Mouse (Mus musculus) limb, embryonic 14.5 days (tissue): ENCODE results near the gene Bbs9. TPM values are rescaled to one million over a fixed set of nuclear protein-coding genes. Genes with fewer than 3 reads are reported as not detected.
"Not testable (repeated sequence)": the region's sequence is repeated elsewhere in the genome, so short reads cannot be mapped to it uniquely, and the experiment has no call there.

ENCODE experiments used
- ATAC-seq: fragments of 200-750 bp; cut with Nextera tagmentation; 2 replicates; pipeline ENCODE4 v1.8.0; 2017; ENCODE audit warnings: low read depth, moderate number of reproducible peaks, moderate TSS enrichment; ENCODE audit not compliant: low FRiP score
- DNase-seq: peaks from one replicate; pipeline ENCODE4 v3.0.0-alpha.2; 2015; ENCODE audit warnings: low spot score
- H3K27ac ChIP-seq: fragments of 300-500 bp; sonication (generic); replicated peaks from 2 replicates; pipeline ENCODE4 v1.5.1; 2014; ENCODE audit warnings: low read depth, mild to moderate bottlenecking, low read length, moderate library complexity, mixed read lengths
- H3K27me3 ChIP-seq: fragments of 300-500 bp; sonication (generic); 2 replicates; pipeline ENCODE4 v1.6.1; 2014; ENCODE audit warnings: low read length, mixed read lengths; ENCODE audit not compliant: control insufficient read depth, insufficient read depth
- H3K36me3 ChIP-seq: fragments of 300-500 bp; sonication (generic); 2 replicates; pipeline ENCODE4 v1.6.1; 2014; ENCODE audit warnings: mild to moderate bottlenecking, low read length, moderate library complexity, mixed read lengths; ENCODE audit not compliant: control insufficient read depth, insufficient read depth
- H3K4me1 ChIP-seq: fragments of 300-500 bp; sonication (generic); 2 replicates; pipeline ENCODE4 v1.6.1; 2014; ENCODE audit warnings: antibody characterized with exemption, low read length, mixed read lengths; ENCODE audit not compliant: control insufficient read depth, insufficient read depth
- H3K4me2 ChIP-seq: fragments of 300-500 bp; sonication (generic); replicated peaks from 2 replicates; pipeline ENCODE4 v1.6.1; 2014; ENCODE audit warnings: low read depth, mild to moderate bottlenecking, low read length, moderate library complexity; ENCODE audit not compliant: severe bottlenecking
- H3K4me3 ChIP-seq: fragments of 300-500 bp; sonication (generic); replicated peaks from 2 replicates; pipeline ENCODE4 v1.5.1; 2014; ENCODE audit warnings: low read length
- H3K9ac ChIP-seq: fragments of 300-500 bp; sonication (generic); 2 replicates; pipeline ENCODE4 v1.6.1; 2014; ENCODE audit warnings: mild to moderate bottlenecking, low read depth, low read length, moderate library complexity; ENCODE audit not compliant: severe bottlenecking
- H3K9me3 ChIP-seq: fragments of 300-500 bp; sonication (generic); 2 replicates; pipeline ENCODE4 v1.6.1; 2016; ENCODE audit warnings: low read length; ENCODE audit not compliant: control insufficient read depth
- POLR2A ChIP-seq: fragments of 200-500 bp; IDR thresholded peaks from 2 replicates; pipeline ENCODE4 v1.8.0; 2012; ENCODE audit warnings: inconsistent platforms, mild to moderate bottlenecking, moderate library complexity, borderline replicate concordance; ENCODE audit not compliant: insufficient read depth, insufficient read length; ENCODE audit errors: extremely low read depth
- WGBS: fragments of 180-500 bp; shearing (Covaris S2); extraction: QIAGEN DNeasy Blood & Tissue Kit; methylation state at CpG from one replicate; pipeline ENCODE4 v1.1.7; 2014; 5-methylcytosine and 5-hydroxymethylcytosine counted together
- polyA plus RNA-seq, 2 experiments: library from polyadenylated mRNA; depleted of rRNA in 1 of 2; stranded (reverse) in 1 of 2; unstranded in 1 of 2; fragments of >200 nt; fragmentation: Nextera tagmentation in 1 of 2; extraction: Ambion mirVana in 1 of 2; gene quantifications; 2 replicates each; pipeline versions ENCODE4 v1.2.1 to v1.2.3; 2012 to 2014

Gene Bbs9
- polyA plus RNA-seq, 2 experiments = 12.7 to 15.7 TPM

DNA sequence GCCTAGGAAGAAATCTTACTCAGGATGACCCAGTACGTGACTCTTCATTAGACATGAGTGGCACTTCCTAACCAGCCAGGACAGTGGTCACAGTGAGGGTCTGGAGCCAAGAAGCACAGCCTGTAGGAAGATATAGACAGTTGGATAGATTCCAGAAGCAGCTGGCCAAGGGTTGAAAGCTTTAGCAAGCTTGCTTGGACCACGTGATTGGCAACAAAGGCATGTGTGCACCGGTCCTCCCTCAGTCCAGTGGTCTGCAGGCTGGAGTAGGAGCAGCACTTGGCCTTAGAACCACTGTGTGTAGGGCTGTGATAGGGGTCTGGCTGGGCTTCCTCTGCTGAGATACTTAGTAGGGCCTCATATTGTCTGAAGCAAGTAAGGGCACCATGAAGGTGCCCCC lies 237.2 kb downstream of the Bbs9 start:
- Histone ChIP-seq H3K27ac (no peak overlapping the region), H3K9ac (no peak overlapping the region), H3K4me1 (peaks cover 14% of the 10 kb centered on the region; the same call in 1 of the 2 replicates), H3K4me3 (no peak overlapping the region), H3K27me3 (no peaks in the 10 kb centered on the region), H3K9me3 (no peaks in the 10 kb centered on the region), H3K4me2 (no peak overlapping the region), H3K36me3 (no peaks in the 10 kb centered on the region)
- no peak for TF ChIP-seq POLR2A
- 75% methylated on average over 3 of the region's 3 CpGs for WGBS
- DNase-seq = no peak
- ATAC-seq = no peak

GRCm38 (mm10) chr9:22713286-22713685 lies 237.8 kb downstream of the Bbs9 start:
- H3K36me3 ChIP-seq, H3K27me3 ChIP-seq, H3K4me2 ChIP-seq, H3K9me3 ChIP-seq, H3K9ac ChIP-seq, H3K4me3 ChIP-seq, H3K27ac ChIP-seq: not testable (repeated sequence)
- 36% methylated on average over 4 of the region's 4 CpGs for WGBS
- H3K4me1 ChIP-seq = peaks cover 14% of the 10 kb centered on the region; the same call in 1 of the 2 replicates
- ATAC-seq (peak; percentile 10; the same call in 1 of the 2 replicates), DNase-seq (peak; percentile 47)

- no peak for ATAC-seq
- Histone ChIP-seq H3K4me1 (no peaks in the 10 kb centered on the region; the same call in 1 of the 2 replicates), H3K27me3 (no peaks in the 10 kb centered on the region), H3K9ac (no peak overlapping the region), H3K4me2 (no peak overlapping the region), H3K4me3 (no peak overlapping the region), H3K9me3 (no peaks in the 10 kb centered on the region), H3K27ac (no peak overlapping the region), H3K36me3 (no peaks in the 10 kb centered on the region)
- no peak for DNase-seq
- 87% methylated on average over 4 of the region's 4 CpGs for WGBS
- no peak for TF ChIP-seq POLR2A
Observed at GRCm38 (mm10) chr9:22717583-22717982, 242.1 kb downstream of the Bbs9 start.

DNA sequence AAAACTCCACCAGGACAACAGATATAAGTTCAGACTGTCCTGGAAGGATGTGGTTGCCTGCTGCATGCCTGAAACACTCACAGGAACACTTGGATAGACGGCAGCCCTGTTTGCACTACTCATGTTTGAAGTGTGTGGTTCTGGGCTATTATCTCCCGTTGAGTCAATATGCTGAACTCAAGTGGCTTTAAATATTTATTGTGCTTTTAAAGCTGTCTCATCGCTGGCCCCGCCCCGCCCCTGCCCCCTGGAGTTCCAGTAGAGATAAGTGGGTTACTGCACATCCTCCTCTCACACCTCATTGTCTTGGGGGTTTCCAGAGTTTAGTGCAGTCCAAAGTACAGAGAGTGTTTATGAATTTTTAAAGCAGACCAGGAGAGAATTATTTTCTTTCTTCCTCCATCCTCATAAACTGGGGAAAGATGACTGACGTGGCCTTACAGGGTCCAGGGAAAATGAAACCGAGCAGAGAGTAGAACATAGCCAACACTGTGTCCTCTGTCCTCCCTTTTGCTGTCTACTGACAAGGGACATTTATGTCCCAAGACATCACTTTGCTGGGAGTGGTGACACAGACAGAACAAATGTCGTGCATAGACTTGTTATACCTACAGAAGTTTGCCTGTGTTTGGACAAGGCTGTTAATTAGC lies 242.8 kb downstream of the Bbs9 start:
- DNase-seq = no peak
- WGBS = 58% methylated on average over 8 of the region's 8 CpGs

DNA sequence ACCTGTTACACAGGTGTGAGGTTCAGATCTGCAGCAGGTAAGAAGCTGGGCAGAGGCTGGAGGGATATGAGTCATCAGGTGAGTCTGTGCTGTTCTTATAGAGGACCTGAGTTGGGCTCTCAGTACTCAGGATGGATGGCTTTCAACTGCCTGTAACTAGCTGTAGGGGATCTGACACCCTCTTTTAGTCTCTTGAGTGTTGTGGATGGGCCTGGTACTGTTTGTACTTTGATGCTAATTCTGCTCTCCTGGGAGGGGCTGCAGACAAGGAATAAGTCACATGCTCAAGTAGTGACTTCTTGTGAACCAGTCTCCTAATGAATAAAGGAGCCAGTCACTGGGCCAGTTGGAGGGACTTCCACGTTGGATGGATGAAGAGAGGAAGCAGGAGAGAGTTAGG lies 257.1 kb downstream of the Bbs9 start:
- Histone ChIP-seq H3K27ac (no peak overlapping the region), H3K4me2 (no peak overlapping the region), H3K4me3 (no peak overlapping the region), H3K4me1 (no peaks in the 10 kb centered on the region), H3K36me3 (no peaks in the 10 kb centered on the region), H3K27me3 (no peaks in the 10 kb centered on the region), H3K9ac (no peak overlapping the region), H3K9me3 (no peaks in the 10 kb centered on the region)
- ATAC-seq (no peak), DNase-seq (no peak)
- 76% methylated on average over 1 of the region's 1 CpGs for WGBS
- no peak for TF ChIP-seq POLR2A

More for the DNA sequence above, 242.8 kb downstream of the Bbs9 start:
- Histone ChIP-seq H3K4me1 (no peaks in the 10 kb centered on the region), H3K4me3 (no peak overlapping the region), H3K9me3 (no peaks in the 10 kb centered on the region), H3K36me3 (no peaks in the 10 kb centered on the region), H3K27me3 (no peaks in the 10 kb centered on the region), H3K9ac (no peak overlapping the region), H3K4me2 (no peak overlapping the region), H3K27ac (no peak overlapping the region)
- TF ChIP-seq POLR2A = no peak
- no peak for ATAC-seq
